Mouse (Mus musculus) erythroblast, embryonic 14.5 days (primary cell): ENCODE data around the gene Hsd17b14.

Experiments used
- GATA1 ChIP-seq: IDR thresholded peaks from 2 replicates; pipeline ENCODE4 v1.6.1; 2012; ENCODE audit warnings: low read length, inconsistent platforms, mixed read lengths
- TAL1 ChIP-seq: IDR thresholded peaks from 3 replicates; pipeline ENCODE4 v1.6.1; 2012; ENCODE audit warnings: low read length, inconsistent platforms, mixed read lengths

GRCm38 (mm10) chr7:45564811-45565210 lies 10.1 kb downstream of the Hsd17b14 start:
- TF ChIP-seq GATA1 (no peak), TAL1 (no peak)
